Mouse (Mus musculus) heart, embryonic 14.5 days (tissue): ENCODE results near the gene Ptprd. TPM values are rescaled to one million over a fixed set of nuclear protein-coding genes. Genes with fewer than 3 reads are reported as not detected.

ENCODE experiments used
- ATAC-seq: fragments of 200-750 bp; cut with Nextera tagmentation; 2 replicates; pipeline ENCODE4 v1.8.0; 2017; ENCODE audit warnings: low read depth, moderate TSS enrichment; ENCODE audit not compliant: insufficient number of reproducible peaks, insufficient read depth, low FRiP score
- H3K27ac ChIP-seq, 2 experiments: fragments of 200-500 bp in 1 of 2; fragments of 300-500 bp in 1 of 2; sonication (generic) in 1 of 2; replicated peaks in 1 of 2; 2 replicates each; pipeline ENCODE4 v1.5.1; 2012 to 2014; ENCODE audit warnings: low read depth in 2 of 2, low read length in 2 of 2, control low read depth in 1 of 2, mild to moderate bottlenecking in 1 of 2, mixed read lengths in 1 of 2; ENCODE audit not compliant: control insufficient read depth in 1 of 2, insufficient read depth in 1 of 2
- H3K27me3 ChIP-seq: fragments of 300-500 bp; sonication (generic); 2 replicates; pipeline ENCODE4 v1.6.1; 2014; ENCODE audit warnings: mild to moderate bottlenecking, low read length, control low read depth; ENCODE audit not compliant: control insufficient read depth, insufficient read depth
- H3K36me3 ChIP-seq: fragments of 300-500 bp; sonication (generic); 2 replicates; pipeline ENCODE4 v1.6.1; 2014; ENCODE audit warnings: mild to moderate bottlenecking, control low read depth, low read length, mixed read lengths; ENCODE audit not compliant: control insufficient read depth, insufficient read depth
- H3K4me1 ChIP-seq, 2 experiments: fragments of 200-500 bp in 1 of 2; fragments of 300-500 bp in 1 of 2; sonication (generic) in 1 of 2; 2 replicates each; pipeline ENCODE4 v1.6.1; 2012 to 2014; ENCODE audit warnings: low read length in 2 of 2, control low read depth in 1 of 2, mixed read lengths in 1 of 2; ENCODE audit not compliant: control insufficient read depth in 2 of 2, insufficient read depth in 2 of 2
- H3K4me2 ChIP-seq: fragments of 300-500 bp; sonication (generic); 2 replicates; pipeline ENCODE4 v1.6.1; 2014; ENCODE audit warnings: mild to moderate bottlenecking, low read length
- H3K4me3 ChIP-seq, 2 experiments: fragments of 200-500 bp in 1 of 2; fragments of 300-500 bp in 1 of 2; sonication (generic) in 1 of 2; 2 replicates each; pipeline ENCODE4 v1.5.1; 2012 to 2014; ENCODE audit warnings: low read length in 2 of 2, mild to moderate bottlenecking in 2 of 2, control low read depth in 1 of 2, low read depth in 1 of 2, moderate library complexity in 1 of 2; ENCODE audit not compliant: control insufficient read depth in 1 of 2, insufficient read depth in 1 of 2
- H3K9ac ChIP-seq: fragments of 300-500 bp; sonication (generic); 2 replicates; pipeline ENCODE4 v1.6.1; 2014; ENCODE audit warnings: mild to moderate bottlenecking, low read length
- H3K9me3 ChIP-seq: fragments of 300-500 bp; sonication (generic); 2 replicates; pipeline ENCODE4 v1.6.1; 2016; ENCODE audit warnings: low read length, control low read depth; ENCODE audit not compliant: control insufficient read depth
- WGBS: fragments of 180-500 bp; shearing (Covaris S2); extraction: QIAGEN DNeasy Blood & Tissue Kit; methylation state at CpG from one replicate; pipeline ENCODE4 v1.1.7; 2014; 5-methylcytosine and 5-hydroxymethylcytosine counted together
- polyA plus RNA-seq: library from polyadenylated mRNA; unstranded; fragments of >200 nt; fragmentation: Nextera tagmentation; extraction: Ambion mirVana; gene quantifications from 2 replicates; pipeline ENCODE4 v1.2.1, GENCODE M21; 2014

Ptprd gene
- polyA plus RNA-seq, 1 experiment from 2014 or later, result 21.8 TPM

DNA sequence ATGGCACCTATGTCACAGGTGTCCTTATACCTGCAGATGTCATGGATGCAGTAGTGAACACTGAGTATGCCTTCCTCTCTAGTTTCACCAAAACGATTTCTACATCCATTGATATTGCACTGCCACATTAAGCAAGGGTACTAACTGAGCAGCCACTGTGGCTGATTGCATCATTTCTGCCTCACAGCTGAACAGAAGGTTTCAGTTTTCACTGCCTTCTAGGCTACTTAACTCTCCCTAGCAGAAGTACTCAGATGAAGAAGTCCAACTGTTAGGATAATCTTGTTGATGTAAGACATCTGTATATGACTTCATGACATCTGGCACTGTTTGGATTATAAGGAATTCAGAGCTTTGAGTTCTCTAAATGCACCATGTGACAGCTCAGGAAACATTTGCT, 1678.8 kb downstream of the Ptprd start:
- H3K27ac ChIP-seq, result no peak overlapping the region
- H3K9ac ChIP-seq, result no peak overlapping the region
- no peaks in the 10 kb centered on the region for H3K27me3 ChIP-seq
- WGBS, result 57% methylated on average over 1 of the region's 1 CpGs
- H3K9me3 ChIP-seq, result peaks cover 8% of the 10 kb centered on the region
- H3K4me3 ChIP-seq, result no peak overlapping the region
- no peaks in the 10 kb centered on the region for H3K36me3 ChIP-seq
- no peak overlapping the region for H3K4me2 ChIP-seq
- no peak for ATAC-seq
- no peaks in the 10 kb centered on the region for H3K4me1 ChIP-seq

DNA sequence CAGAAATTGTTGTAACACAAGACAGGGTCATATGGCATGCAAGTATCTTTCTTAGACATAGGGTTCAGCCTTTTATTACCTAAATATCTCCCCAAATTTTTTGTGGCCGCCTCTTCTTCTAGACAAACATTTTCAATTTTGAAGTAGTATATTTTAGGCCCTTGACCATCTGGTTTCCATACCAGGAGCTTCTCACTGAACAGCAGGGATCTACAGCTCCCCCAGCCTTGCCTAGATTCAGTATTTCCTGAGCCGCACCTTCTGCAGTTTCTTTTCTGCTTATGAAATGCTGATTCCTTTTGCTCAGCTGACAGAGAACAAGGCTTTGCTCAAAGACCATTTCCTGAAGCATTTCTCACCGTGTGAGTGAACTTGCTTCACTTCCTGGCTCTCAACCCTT, 1686.5 kb downstream of the Ptprd start:
- Histone ChIP-seq H3K27ac (no peak overlapping the region), H3K4me2 (no peak overlapping the region), H3K4me1 (no peaks in the 10 kb centered on the region), H3K36me3 (no peaks in the 10 kb centered on the region), H3K9ac (no peak overlapping the region), H3K27me3 (no peaks in the 10 kb centered on the region), H3K9me3 (peaks cover 8% of the 10 kb centered on the region), H3K4me3 (no peak overlapping the region)
- ATAC-seq, result no peak
- 70% methylated on average over 3 of the region's 3 CpGs for WGBS

DNA sequence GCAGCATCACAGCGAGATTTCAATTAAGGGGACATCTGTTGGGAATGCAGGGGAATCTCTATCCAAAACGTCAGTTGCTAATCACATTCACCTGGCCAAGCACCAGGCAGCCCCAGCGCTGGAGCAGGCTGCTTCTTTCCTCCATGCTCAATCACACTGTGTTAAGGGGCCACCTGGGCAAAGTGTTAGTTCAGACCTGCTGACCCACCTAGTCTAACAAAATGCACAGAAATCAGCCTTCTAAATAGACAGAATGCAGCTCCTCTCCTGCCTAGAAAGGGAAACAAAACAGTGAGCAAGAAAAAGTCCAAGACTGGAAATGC, 1708.5 kb downstream of the Ptprd start:
- WGBS, result 26% methylated on average over 3 of the region's 3 CpGs
- no peaks in the 10 kb centered on the region for H3K9me3 ChIP-seq

DNA sequence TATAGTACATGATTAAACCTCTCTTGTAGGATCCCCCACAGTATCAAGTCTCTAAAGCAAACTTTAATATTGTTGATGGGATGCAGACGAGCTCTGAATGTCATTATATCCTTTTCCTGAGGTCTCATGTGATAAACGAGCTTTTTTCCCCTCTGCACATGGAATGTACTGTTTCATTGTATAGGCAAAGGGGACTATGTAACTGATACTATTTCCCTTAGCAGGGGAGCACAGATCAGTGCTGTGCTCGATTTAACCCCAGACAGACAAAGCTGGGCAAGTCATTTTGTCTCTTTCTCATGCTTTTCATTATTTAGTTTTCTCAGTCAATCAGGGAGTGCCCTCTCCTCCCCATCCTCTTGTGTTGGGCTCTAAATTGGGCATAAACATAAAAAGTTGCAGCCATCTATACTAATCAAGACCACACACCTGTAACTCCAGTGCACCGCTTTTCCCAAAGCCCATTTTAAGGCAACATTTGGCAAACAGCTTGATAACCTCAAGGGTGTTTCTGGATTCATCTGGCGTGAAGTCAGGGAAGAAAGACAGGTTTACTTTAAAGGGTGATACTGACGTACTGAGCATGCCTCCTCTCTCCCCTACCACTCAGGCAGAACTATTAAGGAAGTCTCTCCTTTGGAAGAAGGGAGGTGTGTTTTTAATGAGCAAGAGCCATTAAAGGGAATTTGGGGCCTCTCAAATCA, 1709.0 kb downstream of the Ptprd start:
- Histone ChIP-seq H3K36me3 (no peaks in the 10 kb centered on the region), H3K9me3 (no peaks in the 10 kb centered on the region), H3K4me2 (no peak overlapping the region), H3K9ac (no peak overlapping the region), H3K4me3 (no peak overlapping the region), H3K4me1 (no peaks in the 10 kb centered on the region), H3K27me3 (no peaks in the 10 kb centered on the region), H3K27ac (no peak overlapping the region)
- ATAC-seq, result no peak
- WGBS, result 57% methylated on average over 6 of the region's 6 CpGs

More for the DNA sequence above, 1708.5 kb downstream of the Ptprd start:
- no peaks in the 10 kb centered on the region for H3K4me1 ChIP-seq
- no peaks in the 10 kb centered on the region for H3K36me3 ChIP-seq
- H3K27me3 ChIP-seq, result no peaks in the 10 kb centered on the region
- no peak overlapping the region for H3K4me2 ChIP-seq
- no peak overlapping the region for H3K9ac ChIP-seq
- ATAC-seq, result no peak
- no peak overlapping the region for H3K4me3 ChIP-seq
- no peak overlapping the region for H3K27ac ChIP-seq

- H3K4me1 ChIP-seq, result peaks cover 4 to 10% of the 10 kb centered on the region in 2 experiments
- H3K9me3 ChIP-seq, result no peaks in the 10 kb centered on the region
- WGBS, result 52% methylated on average over 3 of the region's 3 CpGs
- H3K36me3 ChIP-seq, result no peaks in the 10 kb centered on the region
- ATAC-seq, result no peak
- H3K4me3 ChIP-seq, result no peak overlapping the region
- no peak overlapping the region for H3K9ac ChIP-seq
- no peak overlapping the region for H3K4me2 ChIP-seq
- no peaks in the 10 kb centered on the region for H3K27me3 ChIP-seq
- no peak overlapping the region for H3K27ac ChIP-seq
These were observed 1725.9 kb downstream of the Ptprd start for GRCm38 (mm10) chr4:76485848-76486247.

- 72% methylated on average over 3 of the region's 3 CpGs for WGBS
These were observed 1743.2 kb downstream of the Ptprd start for GRCm38 (mm10) chr4:76468366-76469100.

GRCm38 (mm10) chr4:76464682-76465081, 1747.1 kb downstream of the Ptprd start:
- no peak overlapping the region for H3K4me2 ChIP-seq
- peaks cover 0 to 28% of the 10 kb centered on the region in 2 experiments; a peak in 2 of 4 replicates for H3K4me1 ChIP-seq
- H3K4me3 ChIP-seq, result no peak overlapping the region
- no peak for ATAC-seq
- H3K36me3 ChIP-seq, result no peaks in the 10 kb centered on the region
- 66% methylated on average over 1 of the region's 1 CpGs for WGBS
- H3K27ac ChIP-seq, result no peak overlapping the region
- H3K27me3 ChIP-seq, result no peaks in the 10 kb centered on the region
- H3K9ac ChIP-seq, result no peak overlapping the region
- H3K9me3 ChIP-seq, result no peaks in the 10 kb centered on the region

More at GRCm38 (mm10) chr4:76468366-76469100, 1743.2 kb downstream of the Ptprd start:
- H3K36me3 ChIP-seq, result no peaks in the 10 kb centered on the region
- no peak for ATAC-seq
- H3K4me2 ChIP-seq, result no peak overlapping the region
- no peak overlapping the region for H3K9ac ChIP-seq
- H3K27ac ChIP-seq, result no peak overlapping the region
- H3K9me3 ChIP-seq, result no peaks in the 10 kb centered on the region
- no peak overlapping the region for H3K4me3 ChIP-seq
- H3K27me3 ChIP-seq, result no peaks in the 10 kb centered on the region
- no peaks in the 10 kb centered on the region for H3K4me1 ChIP-seq
